Mouse (Mus musculus): ENCODE measurements around the gene Piezo1. TPM values are rescaled to one million over a fixed set of nuclear protein-coding genes. Genes with fewer than 3 reads are reported as not detected.

Gene Piezo1
- polyA plus RNA-seq, 1 experiment from 2014 or later = 2.9 TPM

DNA sequence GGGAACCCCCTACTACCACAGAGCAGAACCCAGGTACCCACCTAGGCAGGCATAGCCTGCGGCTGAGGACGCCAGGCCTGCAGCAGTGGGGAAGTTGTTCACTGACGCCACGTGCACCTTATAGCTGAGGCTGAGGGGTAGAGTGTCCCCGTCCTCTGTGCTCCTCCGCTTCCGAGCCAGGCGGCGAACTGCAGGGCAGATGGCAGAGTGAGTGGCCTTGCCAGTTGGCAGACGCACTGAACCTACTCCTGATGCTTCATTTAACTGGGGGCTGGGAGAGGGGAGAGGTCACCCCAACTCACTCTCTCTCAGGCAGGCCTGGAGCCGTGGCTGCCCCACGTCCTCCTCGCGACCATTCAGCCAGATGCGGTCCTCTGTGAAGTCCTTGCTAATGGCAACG is 111.8 kb downstream of the Piezo1 start:
- 93% methylated on average over 16 of the region's 16 CpGs for WGBS
- ATAC-seq = no peak

DNA sequence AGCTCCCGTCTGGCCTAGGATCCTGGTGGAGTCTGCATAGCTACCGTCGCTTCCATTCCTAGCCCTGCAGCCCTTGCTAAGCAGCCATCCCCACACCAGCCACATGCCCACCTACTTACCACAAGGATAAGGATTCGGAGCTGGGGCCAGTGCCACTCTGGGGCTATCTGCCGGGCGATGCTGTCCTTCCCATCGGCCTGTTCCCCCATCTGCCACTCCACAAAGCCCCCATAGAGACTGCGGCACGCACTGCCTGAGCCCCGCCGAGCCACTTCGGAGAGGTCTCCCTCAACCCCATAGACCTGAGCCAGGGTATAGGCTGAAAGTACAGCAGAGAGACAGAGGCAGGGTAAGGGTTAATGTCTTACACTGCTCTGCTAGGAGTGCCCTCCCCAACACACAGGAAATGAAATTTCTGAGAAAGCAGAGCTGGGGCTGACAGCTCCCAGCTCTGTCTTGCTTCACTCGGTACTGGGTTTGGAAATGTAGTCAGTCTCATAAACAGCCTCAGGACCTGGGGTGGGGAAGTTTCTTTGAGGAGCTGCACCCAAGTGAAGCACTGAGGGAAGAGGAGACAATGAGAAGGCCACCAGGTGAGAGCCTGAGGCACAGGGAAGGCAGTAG is 113.3 kb downstream of the Piezo1 start:
- H3K9me3 ChIP-seq = peaks cover 2% of the 10 kb centered on the region; the same call in 1 of the 2 replicates
- no peak overlapping the region for H3K4me3 ChIP-seq (replicated peaks)
- 93% methylated on average over 13 of the region's 13 CpGs for WGBS
- peaks cover 69% of the 10 kb centered on the region for H3K36me3 ChIP-seq
- H3K27me3 ChIP-seq = 0 out of 2 replicates have a peak, but pooled peaks cover 4% of the 10 kb centered on the region
- no peak overlapping the region for H3K4me2 ChIP-seq (replicated peaks)
- peaks cover 16% of the 10 kb centered on the region for H3K4me1 ChIP-seq (replicated peaks)
- no peak overlapping the region for H3K27ac ChIP-seq
- ATAC-seq = no peak
- 0 out of 2 replicates have a peak overlapping the region, but pooled peaks have one; percentile 16 for H3K9ac ChIP-seq (replicated peaks)

More for the DNA sequence above, 111.8 kb downstream of the Piezo1 start:
- peaks cover 57% of the 10 kb centered on the region for H3K36me3 ChIP-seq
- no peak overlapping the region for H3K4me2 ChIP-seq (replicated peaks)
- H3K27me3 ChIP-seq = no peaks in the 10 kb centered on the region
- no peak overlapping the region for H3K27ac ChIP-seq
- H3K9ac ChIP-seq (replicated peaks) = no peak overlapping the region
- H3K4me1 ChIP-seq (replicated peaks) = peaks cover 15% of the 10 kb centered on the region
- H3K4me3 ChIP-seq (replicated peaks) = no peak overlapping the region
- peaks cover 2% of the 10 kb centered on the region; the same call in 1 of the 2 replicates for H3K9me3 ChIP-seq

DNA sequence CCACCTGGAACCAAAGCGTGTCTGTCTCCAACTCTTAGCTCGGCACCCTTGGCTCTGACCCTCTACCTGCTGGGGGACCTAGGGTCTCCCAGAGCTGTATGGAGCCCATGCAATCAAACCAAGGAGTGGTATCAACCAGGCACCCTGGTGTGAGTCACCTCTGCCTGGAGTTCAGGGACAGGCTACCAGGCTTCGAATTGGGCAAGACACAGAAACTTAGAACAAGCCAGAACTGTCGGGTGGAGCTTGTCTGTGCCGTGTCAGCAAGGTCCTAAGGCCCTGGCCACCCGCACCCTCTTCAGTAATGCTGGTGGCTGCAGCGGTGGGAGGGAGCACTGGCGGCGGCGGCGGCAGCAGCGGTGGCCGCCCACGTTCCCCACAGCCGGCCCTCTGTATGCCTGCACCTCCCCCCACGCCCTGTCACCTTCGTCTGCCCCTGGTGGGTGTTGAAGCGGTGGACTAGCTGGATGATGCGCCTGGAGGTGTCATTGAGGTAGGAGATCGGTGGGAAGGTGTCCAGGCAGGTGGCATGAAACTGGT is 114.5 kb downstream of the Piezo1 start:
- H3K4me3 ChIP-seq (replicated peaks) = no peak overlapping the region
- 92% methylated on average over 20 of the region's 20 CpGs for WGBS
- ATAC-seq = no peak
- no peak overlapping the region for H3K27ac ChIP-seq
- peaks cover 2% of the 10 kb centered on the region; the same call in 1 of the 2 replicates for H3K9me3 ChIP-seq
- no peak overlapping the region for H3K4me2 ChIP-seq (replicated peaks)
- peaks cover 69% of the 10 kb centered on the region for H3K36me3 ChIP-seq
- no peak overlapping the region for H3K9ac ChIP-seq (replicated peaks)
- H3K27me3 ChIP-seq = 0 out of 2 replicates have a peak, but pooled peaks cover 10% of the 10 kb centered on the region
- peaks cover 16% of the 10 kb centered on the region for H3K4me1 ChIP-seq (replicated peaks)

DNA sequence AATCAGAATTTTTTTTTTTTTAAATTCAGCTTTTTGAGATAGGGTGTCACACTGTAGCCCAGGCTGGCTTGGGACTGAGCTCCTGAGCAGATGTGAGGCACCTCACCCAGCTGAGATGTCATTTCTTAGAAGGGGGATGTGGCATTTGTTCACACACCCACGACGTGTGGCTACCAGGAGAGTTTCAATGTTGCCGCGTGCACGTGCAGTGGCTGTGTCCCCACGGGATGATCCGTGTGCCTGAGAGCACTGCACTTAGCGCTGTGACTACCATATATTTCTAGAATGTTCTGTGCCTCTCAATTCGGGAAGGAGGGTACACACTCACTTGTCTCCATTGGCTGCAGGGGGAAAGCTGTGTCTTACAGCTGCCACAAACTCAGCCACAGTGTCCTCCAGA is 115.0 kb downstream of the Piezo1 start:
- H3K4me3 ChIP-seq (replicated peaks) = no peak overlapping the region
- no peak overlapping the region for H3K4me2 ChIP-seq (replicated peaks)
- H3K27ac ChIP-seq = no peak overlapping the region
- peaks cover 2% of the 10 kb centered on the region; the same call in 1 of the 2 replicates for H3K9me3 ChIP-seq
- peaks cover 17% of the 10 kb centered on the region for H3K4me1 ChIP-seq (replicated peaks)
- peaks cover 69% of the 10 kb centered on the region for H3K36me3 ChIP-seq
- 0 out of 2 replicates have a peak, but pooled peaks cover 10% of the 10 kb centered on the region for H3K27me3 ChIP-seq
- H3K9ac ChIP-seq (replicated peaks) = no peak overlapping the region
- WGBS = 96% methylated on average over 9 of the region's 9 CpGs
- no peak for ATAC-seq

DNA sequence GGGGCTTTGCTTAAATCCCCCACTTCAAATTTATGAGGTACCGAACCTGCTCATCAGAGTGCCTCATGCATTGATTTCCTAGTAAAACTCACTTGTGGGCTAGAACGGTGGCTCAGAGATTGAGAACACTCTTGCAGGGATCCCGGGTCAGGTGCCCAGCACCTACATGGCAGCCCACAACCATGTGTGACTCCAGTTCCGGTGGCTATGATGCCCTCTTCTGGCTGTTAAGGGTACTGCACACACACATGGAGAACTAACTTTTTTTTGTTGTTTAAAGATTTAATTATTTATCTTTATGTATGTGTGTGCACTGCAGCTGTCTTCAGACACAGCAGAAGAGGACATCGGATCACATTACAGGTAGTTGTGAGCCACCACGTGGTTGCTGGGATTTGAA is 115.8 kb downstream of the Piezo1 start:
- H3K9me3 ChIP-seq = peaks cover 2% of the 10 kb centered on the region; the same call in 1 of the 2 replicates
- peaks cover 69% of the 10 kb centered on the region for H3K36me3 ChIP-seq
- no peak for ATAC-seq
- H3K27ac ChIP-seq = no peak overlapping the region
- H3K27me3 ChIP-seq = 0 out of 2 replicates have a peak, but pooled peaks cover 10% of the 10 kb centered on the region
- H3K9ac ChIP-seq (replicated peaks) = no peak overlapping the region
- H3K4me1 ChIP-seq (replicated peaks) = peaks cover 17% of the 10 kb centered on the region
- no peak overlapping the region for H3K4me3 ChIP-seq (replicated peaks)
- 89% methylated on average over 6 of the region's 6 CpGs for WGBS
- H3K4me2 ChIP-seq (replicated peaks) = no peak overlapping the region

DNA sequence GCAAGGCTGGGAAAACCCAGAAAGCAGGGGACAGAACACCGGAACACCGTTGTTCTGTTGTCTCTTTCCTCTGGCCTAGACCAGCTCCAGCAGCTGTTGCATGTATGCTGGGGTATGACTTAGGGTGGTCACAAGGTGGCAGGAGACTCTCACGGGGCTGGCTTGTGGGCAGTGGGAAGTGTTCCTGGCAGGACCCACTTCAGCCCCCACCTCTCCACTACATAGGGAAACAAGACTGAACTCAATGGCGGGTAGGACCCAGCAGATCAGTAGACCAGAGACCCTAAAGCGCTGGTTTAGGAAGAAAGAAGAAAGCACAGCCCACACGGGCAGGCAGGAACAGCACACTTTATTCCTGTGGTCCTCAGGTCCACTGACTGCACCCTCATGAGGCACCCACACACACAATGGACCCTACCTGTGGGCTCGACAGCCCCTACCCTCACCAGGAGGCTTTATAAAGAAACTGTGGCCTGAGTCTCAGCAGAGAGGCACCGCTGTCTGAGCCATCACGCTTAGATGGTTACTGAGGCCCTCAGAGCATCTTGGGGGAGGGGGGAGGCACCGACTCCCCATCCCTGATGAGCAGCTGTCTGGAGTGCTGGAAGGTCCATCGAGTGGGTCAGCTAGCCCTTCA is 117.7 kb downstream of the Piezo1 start:
- Histone ChIP-seq H3K36me3 (peaks cover 53% of the 10 kb centered on the region), H3K27ac (no peak overlapping the region)
- ATAC-seq = peak; percentile 28; the same call in 1 of the 2 replicates

DNA sequence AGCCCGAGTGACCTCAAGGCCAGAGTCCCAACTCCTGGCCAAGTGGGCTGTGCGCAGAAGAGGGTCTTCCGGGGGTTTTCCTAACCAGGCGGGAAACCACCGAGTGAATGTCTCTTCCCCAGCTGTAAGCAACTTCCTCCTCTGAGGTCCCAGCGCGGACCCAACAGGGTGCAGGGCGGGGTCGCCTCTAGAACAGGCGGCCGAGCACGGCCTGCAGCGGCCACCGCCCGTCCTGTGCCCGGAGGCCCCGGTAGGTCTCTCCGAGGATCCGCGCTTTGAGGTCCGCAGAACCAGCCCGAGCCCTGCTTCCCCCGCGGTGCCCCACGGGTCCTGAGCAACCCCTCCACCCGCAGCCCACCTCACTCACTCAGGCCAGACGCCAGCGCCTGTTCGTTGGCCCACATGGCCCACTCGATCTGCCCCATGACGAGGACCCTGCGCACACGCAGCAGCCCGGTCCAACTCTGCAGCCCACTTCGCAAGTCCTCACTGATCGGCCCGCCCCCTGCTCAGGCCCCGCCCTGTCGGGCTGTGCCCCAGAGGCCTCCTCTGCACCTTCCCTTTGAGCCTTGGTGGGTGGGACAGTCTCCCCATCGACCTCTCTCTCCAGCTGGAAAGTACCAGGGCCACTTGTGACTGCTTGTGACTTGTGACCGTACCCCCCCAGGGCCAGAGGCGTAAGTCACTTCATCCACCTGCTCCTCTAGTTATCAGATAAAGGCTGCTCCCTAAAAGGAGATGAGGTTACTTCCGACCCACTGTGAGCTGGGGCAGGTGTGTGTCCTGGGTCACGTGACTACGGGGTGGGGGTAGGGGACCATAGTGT is 118.5 kb downstream of the Piezo1 start, which contains the start of gene Cyba:
TSS of gene Cyba (minus strand) at position 488 of the 826 bp plus-strand sequence.
- 5% methylated on average over 45 of the region's 45 CpGs for WGBS
- peak within 1 kb of the TSS; percentile 64 for H3K9ac ChIP-seq (replicated peaks)
- peak within 1 kb of the TSS; percentile 62 for H3K4me2 ChIP-seq (replicated peaks)
- peaks cover 46% of the 10 kb centered on the region for H3K36me3 ChIP-seq
- H3K4me1 ChIP-seq (replicated peaks) = peaks cover 17% of the 10 kb centered on the region
- 0 out of 2 replicates have a peak, but pooled peaks cover 10% of the 10 kb centered on the region for H3K27me3 ChIP-seq
- H3K9me3 ChIP-seq = peaks cover 2% of the 10 kb centered on the region; the same call in 1 of the 2 replicates
- no peak within 1 kb of the TSS for H3K27ac ChIP-seq
- peak; percentile 67 for ATAC-seq
- peak within 1 kb of the TSS; percentile 31 for H3K4me3 ChIP-seq (replicated peaks)

More for the DNA sequence above, 117.7 kb downstream of the Piezo1 start:
- 0 out of 2 replicates have a peak, but pooled peaks cover 10% of the 10 kb centered on the region for H3K27me3 ChIP-seq
- H3K4me3 ChIP-seq (replicated peaks) = no peak overlapping the region
- peaks cover 2% of the 10 kb centered on the region; the same call in 1 of the 2 replicates for H3K9me3 ChIP-seq
- peak overlapping the region; percentile 62; the same call in 1 of the 2 replicates for H3K4me2 ChIP-seq (replicated peaks)
- H3K9ac ChIP-seq (replicated peaks) = no peak overlapping the region; the same call in 1 of the 2 replicates
- WGBS = 74% methylated on average over 11 of the region's 11 CpGs
- H3K4me1 ChIP-seq (replicated peaks) = peaks cover 17% of the 10 kb centered on the region

Small RNA genes within 50 kb of the gene (microRNA-seq; reads per million reads assigned to microRNA genes)
- gene Gm24366 = not detected

Other genes with a start within 250 kb of the Piezo1 start
- gene Trhr2, start 190.6 kb downstream of the Piezo1 start, polyA plus RNA-seq (2015; fragmentation: Nextera tagmentation; extraction: Ambion mirVana) = not detected in 2 replicates
- gene Zc3h18, start 174.7 kb downstream of the Piezo1 start, polyA plus RNA-seq (2015; fragmentation: Nextera tagmentation; extraction: Ambion mirVana) = 40.0 and 44.9 TPM in 2 replicates
- not detected in 2 replicates for gene Il17c, start 129.3 kb downstream of the Piezo1 start, polyA plus RNA-seq (2015; fragmentation: Nextera tagmentation; extraction: Ambion mirVana)
- 30.7 and 33.8 TPM in 2 replicates for gene Cyba, start 118.4 kb downstream of the Piezo1 start, polyA plus RNA-seq (2015; fragmentation: Nextera tagmentation; extraction: Ambion mirVana)
- gene Mvd, start 107.9 kb downstream of the Piezo1 start, polyA plus RNA-seq (2015; fragmentation: Nextera tagmentation; extraction: Ambion mirVana) = 45.9 and 47.5 TPM in 2 replicates
- gene Snai3, start 90.6 kb downstream of the Piezo1 start, polyA plus RNA-seq (2015; fragmentation: Nextera tagmentation; extraction: Ambion mirVana) = not detected in 2 replicates
- 37.8 and 38.1 TPM in 2 replicates for gene Rnf166, start 75.3 kb downstream of the Piezo1 start, polyA plus RNA-seq (2015; fragmentation: Nextera tagmentation; extraction: Ambion mirVana)
- 73.0 and 80.7 TPM in 2 replicates for gene Ctu2, start 75.2 kb downstream of the Piezo1 start, polyA plus RNA-seq (2015; fragmentation: Nextera tagmentation; extraction: Ambion mirVana)
- 13.8 and 14.1 TPM in 2 replicates for gene Cdt1, start 16.7 kb upstream of the Piezo1 start, polyA plus RNA-seq (2015; fragmentation: Nextera tagmentation; extraction: Ambion mirVana)
- gene Aprt, start 25.6 kb upstream of the Piezo1 start, polyA plus RNA-seq (2015; fragmentation: Nextera tagmentation; extraction: Ambion mirVana) = 136 and 152 TPM in 2 replicates
- 3.9 and 4.7 TPM in 2 replicates for gene Galns, start 60.1 kb upstream of the Piezo1 start, polyA plus RNA-seq (2015; fragmentation: Nextera tagmentation; extraction: Ambion mirVana)
- 98.5 and 102 TPM in 2 replicates for gene Trappc2l, start 60.3 kb upstream of the Piezo1 start, polyA plus RNA-seq (2015; fragmentation: Nextera tagmentation; extraction: Ambion mirVana)
- not detected in 2 replicates for gene Pabpn1l, start 71.4 kb upstream of the Piezo1 start, polyA plus RNA-seq (2015; fragmentation: Nextera tagmentation; extraction: Ambion mirVana)
- 20.2 and 20.9 TPM in 2 replicates for gene Cbfa2t3, start 147.8 kb upstream of the Piezo1 start, polyA plus RNA-seq (2015; fragmentation: Nextera tagmentation; extraction: Ambion mirVana)
- gene Acsf3, start 224.2 kb upstream of the Piezo1 start, polyA plus RNA-seq (2015; fragmentation: Nextera tagmentation; extraction: Ambion mirVana) = 17.9 and 18.7 TPM in 2 replicates

Data from midbrain, embryonic 13.5 days (tissue).